Mouse (Mus musculus) C2C12 (cell line): ENCODE measurements around the gene Iqsec1. TPM values are rescaled to one million over a fixed set of nuclear protein-coding genes. Genes with fewer than 3 reads are reported as not detected.

Experiments used
- H3K27me3 ChIP-seq: one replicate; pipeline ENCODE4 v1.6.1; 2011; ENCODE audit not compliant: control insufficient read depth, insufficient read depth, insufficient read length
- H3K36me3 ChIP-seq: one replicate; pipeline ENCODE4 v1.6.1; 2011; ENCODE audit not compliant: control insufficient read depth, insufficient read depth
- H3K4me3 ChIP-seq: one replicate; pipeline ENCODE4 v1.5.1; 2011; ENCODE audit warnings: mild to moderate bottlenecking, control low read depth; ENCODE audit not compliant: poor library complexity, insufficient read depth, severe bottlenecking
- H3K79me2 ChIP-seq: one replicate; pipeline ENCODE4 v1.6.1; 2011; ENCODE audit not compliant: control insufficient read depth, insufficient read depth
- H3K79me3 ChIP-seq: one replicate; pipeline ENCODE4 v1.6.1; 2011; ENCODE audit warnings: low read depth, control low read depth
- H3ac ChIP-seq: one replicate; pipeline ENCODE3; 2011; ENCODE audit warnings: low read depth; ENCODE audit not compliant: control insufficient read depth, insufficient read length
- CEBPB ChIP-seq: IDR thresholded peaks from one replicate; pipeline ENCODE4 v1.6.1; 2011; ENCODE audit warnings: low read depth, mild to moderate bottlenecking, control low read depth, moderate library complexity
- CTCF ChIP-seq: IDR thresholded peaks from one replicate; pipeline ENCODE4 v1.5.1; 2011; ENCODE audit not compliant: control insufficient read depth, insufficient read depth, insufficient read length
- FOSL1 ChIP-seq: IDR thresholded peaks from one replicate; pipeline ENCODE4 v1.8.0; 2011; ENCODE audit warnings: mild to moderate bottlenecking, low read length; ENCODE audit not compliant: poor library complexity, insufficient read depth, severe bottlenecking
- MAX ChIP-seq: IDR thresholded peaks from one replicate; pipeline ENCODE4 v1.6.1; 2011; ENCODE audit warnings: mild to moderate bottlenecking, control low read depth
- MYOD1 ChIP-seq: IDR thresholded peaks from one replicate; pipeline ENCODE4 v1.6.1; 2011; ENCODE audit warnings: low read depth; ENCODE audit not compliant: control insufficient read depth, insufficient read length
- MYOG ChIP-seq: IDR thresholded peaks from one replicate; pipeline ENCODE4 v1.6.1; 2011; ENCODE audit not compliant: control insufficient read depth, insufficient read length; ENCODE audit errors: extremely low read depth
- USF1 ChIP-seq: IDR thresholded peaks from one replicate; pipeline ENCODE4 v1.6.1; 2011; ENCODE audit warnings: low read depth, mild to moderate bottlenecking, control low read depth, moderate library complexity
- polyA plus RNA-seq: library from polyadenylated mRNA; unstranded; fragments of >200 nt; fragmentation: generic; extraction: Trizol; gene quantifications from one replicate; pipeline ENCODE4 v1.2.1, GENCODE M21; 2012; ENCODE audit warnings: missing spikeins

Gene Iqsec1
- polyA plus RNA-seq, 1 experiment = 20.6 TPM

- TF ChIP-seq MYOD1 (no peak), USF1 (no peak), MAX (no peak), FOSL1 (no peak), CTCF (no peak), MYOG (no peak), CEBPB (no peak)
These were observed 96.1 kb downstream of the Iqsec1 start for GRCm38 (mm10) chr6:90892401-90892800.

GRCm38 (mm10) chr6:90889356-90890285 is 98.9 kb downstream of the Iqsec1 start:
- no peak for TF ChIP-seq CEBPB
- no peak for TF ChIP-seq MYOD1
- no peak for TF ChIP-seq CTCF
- no peak for TF ChIP-seq USF1

More at GRCm38 (mm10) chr6:90892401-90892800, 96.1 kb downstream of the Iqsec1 start:
- peaks cover 3% of the 10 kb centered on the region for H3K27me3 ChIP-seq
- no peaks in the 10 kb centered on the region for H3K79me2 ChIP-seq
- H3K36me3 ChIP-seq = no peaks in the 10 kb centered on the region
- H3K79me3 ChIP-seq = no peaks in the 10 kb centered on the region
- H3ac ChIP-seq = no peak overlapping the region
- H3K4me3 ChIP-seq = no peak overlapping the region

GRCm38 (mm10) chr6:90887024-90887775 is 101.3 kb downstream of the Iqsec1 start:
- no peaks in the 10 kb centered on the region for H3K36me3 ChIP-seq
- no peak overlapping the region for H3ac ChIP-seq
- H3K79me3 ChIP-seq = no peaks in the 10 kb centered on the region
- no peaks in the 10 kb centered on the region for H3K79me2 ChIP-seq
- TF ChIP-seq USF1 (no peak), FOSL1 (no peak)
- H3K4me3 ChIP-seq = no peak overlapping the region
- peaks cover 8% of the 10 kb centered on the region for H3K27me3 ChIP-seq

More at GRCm38 (mm10) chr6:90889356-90890285, 98.9 kb downstream of the Iqsec1 start:
- no peaks in the 10 kb centered on the region for H3K27me3 ChIP-seq
- H3K4me3 ChIP-seq = no peak overlapping the region
- no peaks in the 10 kb centered on the region for H3K79me2 ChIP-seq
- H3K36me3 ChIP-seq = no peaks in the 10 kb centered on the region
- no peaks in the 10 kb centered on the region for H3K79me3 ChIP-seq
- no peak overlapping the region for H3ac ChIP-seq

GRCm38 (mm10) chr6:90885626-90886025 is 102.9 kb downstream of the Iqsec1 start:
- Histone ChIP-seq H3K36me3 (no peaks in the 10 kb centered on the region), H3K79me3 (no peaks in the 10 kb centered on the region), H3ac (no peak overlapping the region), H3K79me2 (no peaks in the 10 kb centered on the region), H3K27me3 (peaks cover 8% of the 10 kb centered on the region), H3K4me3 (no peak overlapping the region)
- TF ChIP-seq MYOD1 (no peak), FOSL1 (no peak), CTCF (no peak), MAX (no peak), MYOG (no peak), USF1 (no peak)

GRCm38 (mm10) chr6:90884631-90885030 is 103.9 kb downstream of the Iqsec1 start:
- no peak for TF ChIP-seq CTCF
- no peak for TF ChIP-seq MAX
- TF ChIP-seq FOSL1 = no peak
- TF ChIP-seq MYOD1 = no peak
- no peak for TF ChIP-seq CEBPB
- H3K79me3 ChIP-seq = no peaks in the 10 kb centered on the region
- no peak overlapping the region for H3K4me3 ChIP-seq
- no peaks in the 10 kb centered on the region for H3K79me2 ChIP-seq
- H3K27me3 ChIP-seq = peaks cover 8% of the 10 kb centered on the region
- H3ac ChIP-seq = no peak overlapping the region
- H3K36me3 ChIP-seq = no peaks in the 10 kb centered on the region

GRCm38 (mm10) chr6:90880975-90881374 is 107.5 kb downstream of the Iqsec1 start:
- no peaks in the 10 kb centered on the region for H3K79me2 ChIP-seq
- no peak overlapping the region for H3K4me3 ChIP-seq
- H3K79me3 ChIP-seq = no peaks in the 10 kb centered on the region
- no peak overlapping the region for H3ac ChIP-seq
- no peak for TF ChIP-seq FOSL1
- no peak for TF ChIP-seq CTCF
- TF ChIP-seq MAX = no peak
- TF ChIP-seq CEBPB = no peak
- no peak for TF ChIP-seq MYOD1
- TF ChIP-seq USF1 = no peak
- TF ChIP-seq MYOG = no peak
- H3K36me3 ChIP-seq = no peaks in the 10 kb centered on the region
- peaks cover 8% of the 10 kb centered on the region for H3K27me3 ChIP-seq
